Mouse (Mus musculus): ENCODE measurements around the gene Mrps34.

DNA sequence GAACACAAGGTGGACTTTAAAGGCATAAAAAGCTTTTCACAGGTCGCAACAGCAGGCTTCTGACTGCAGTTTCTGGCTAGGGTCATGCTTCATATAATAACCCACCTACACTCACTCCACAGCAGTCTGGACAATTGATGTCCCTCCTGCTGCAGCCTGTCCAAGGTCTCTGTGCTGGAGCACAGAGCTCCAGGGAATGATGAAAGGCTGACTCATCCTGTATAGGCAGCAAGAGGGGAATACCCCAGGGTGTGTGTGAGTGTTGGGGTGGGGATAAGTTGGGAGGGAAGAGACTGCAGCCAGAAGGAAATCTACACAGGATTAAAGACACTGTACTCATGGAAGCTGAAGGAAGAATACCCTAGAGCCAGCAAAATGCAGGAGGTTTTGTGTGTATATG, 34.6 kb downstream of the Mrps34 start:
- TF ChIP-seq CTCF (IDR thresholded peaks at IDR 0.05; ENCODE audit: borderline replicate concordance, insufficient read depth, low read depth, low read length) (no peak), POLR2A (IDR thresholded peaks at IDR 0.05; ENCODE audit: borderline replicate concordance, insufficient read depth, low read length) (no peak)
